Mouse (Mus musculus): Measurements from ENCODE around the gene Dnmt3c. TPM values are rescaled to one million over a fixed set of nuclear protein-coding genes. Genes with fewer than 3 reads are reported as not detected.
"Not testable (repeated sequence)": the region's sequence is repeated elsewhere in the genome, so short reads cannot be mapped to it uniquely, and the experiment has no call there.

The Dnmt3c gene
- polyA plus RNA-seq, 1 experiment from 2014 or later: 0.10 TPM

GRCm38 (mm10) chr2:153670111-153670510 is 26.3 kb upstream of the Dnmt3c start:
- WGBS: 34% methylated on average over 5 of the region's 5 CpGs
- no peak overlapping the region for H3K4me3 ChIP-seq (ENCODE audit: low read length)
- no peak for ATAC-seq (ENCODE audit: low read depth)
- 0 out of 2 replicates have a peak, but pooled peaks cover 2% of the 10 kb centered on the region for H3K36me3 ChIP-seq (ENCODE audit: control insufficient read depth, insufficient read depth, low read length)
- H3K4me2 ChIP-seq (ENCODE audit: low read depth, low read length): no peak overlapping the region
- H3K27ac ChIP-seq (ENCODE audit: low read length): no peak overlapping the region
- no peaks in the 10 kb centered on the region for H3K9me3 ChIP-seq (ENCODE audit: control insufficient read depth, low read length)
- H3K4me1 ChIP-seq (replicated peaks; ENCODE audit: control insufficient read depth, insufficient read depth, low read length): no peaks in the 10 kb centered on the region
- H3K9ac ChIP-seq (ENCODE audit: low read length): no peak overlapping the region
- H3K27me3 ChIP-seq (ENCODE audit: control insufficient read depth, insufficient read depth, low read depth, low read length): no peaks in the 10 kb centered on the region

- H3K9ac ChIP-seq (ENCODE audit: low read length): no peak overlapping the region
- H3K36me3 ChIP-seq (ENCODE audit: control insufficient read depth, insufficient read depth, low read length): peaks cover 2% of the 10 kb centered on the region; the same call in 1 of the 2 replicates
- H3K9me3 ChIP-seq (ENCODE audit: control insufficient read depth, low read length): no peaks in the 10 kb centered on the region
- no peaks in the 10 kb centered on the region for H3K4me1 ChIP-seq (replicated peaks; ENCODE audit: control insufficient read depth, insufficient read depth, low read length)
- H3K27ac ChIP-seq (ENCODE audit: low read length): no peak overlapping the region
- 81% methylated on average over 2 of the region's 2 CpGs for WGBS
- no peak overlapping the region for H3K4me2 ChIP-seq (ENCODE audit: low read depth, low read length)
- ATAC-seq (ENCODE audit: low read depth): no peak
- no peaks in the 10 kb centered on the region for H3K27me3 ChIP-seq (ENCODE audit: control insufficient read depth, insufficient read depth, low read depth, low read length)
- no peak overlapping the region for H3K4me3 ChIP-seq (ENCODE audit: low read length)
Observed at GRCm38 (mm10) chr2:153672619-153673018, 23.8 kb upstream of the Dnmt3c start.

- H3K9me3 ChIP-seq (ENCODE audit: control insufficient read depth, low read length); H3K4me1 ChIP-seq (replicated peaks; ENCODE audit: control insufficient read depth, insufficient read depth, low read length); H3K4me2 ChIP-seq (ENCODE audit: low read depth, low read length); H3K27me3 ChIP-seq (ENCODE audit: control insufficient read depth, insufficient read depth, low read depth, low read length); H3K4me3 ChIP-seq (ENCODE audit: low read length); H3K9ac ChIP-seq (ENCODE audit: low read length); H3K27ac ChIP-seq (ENCODE audit: low read length); H3K36me3 ChIP-seq (ENCODE audit: control insufficient read depth, insufficient read depth, low read length); ATAC-seq (ENCODE audit: low read depth): not testable (repeated sequence)
- WGBS: 36% methylated on average over 1 of the region's 1 CpGs
Observed at GRCm38 (mm10) chr2:153675364-153675763, 21.1 kb upstream of the Dnmt3c start.

- no peak for ATAC-seq (ENCODE audit: low read depth)
- no peak overlapping the region for H3K9ac ChIP-seq (ENCODE audit: low read length)
- no peak overlapping the region for H3K27ac ChIP-seq (ENCODE audit: low read length)
- no peaks in the 10 kb centered on the region for H3K4me1 ChIP-seq (replicated peaks; ENCODE audit: control insufficient read depth, insufficient read depth, low read length)
- 91% methylated on average over 6 of the region's 6 CpGs for WGBS
- H3K4me2 ChIP-seq (ENCODE audit: low read depth, low read length): no peak overlapping the region
- no peaks in the 10 kb centered on the region for H3K9me3 ChIP-seq (ENCODE audit: control insufficient read depth, low read length)
- peaks cover 6% of the 10 kb centered on the region; the same call in 1 of the 2 replicates for H3K36me3 ChIP-seq (ENCODE audit: control insufficient read depth, insufficient read depth, low read length)
- no peak overlapping the region for H3K4me3 ChIP-seq (ENCODE audit: low read length)
- H3K27me3 ChIP-seq (ENCODE audit: control insufficient read depth, insufficient read depth, low read depth, low read length): no peaks in the 10 kb centered on the region
Observed at GRCm38 (mm10) chr2:153676944-153677343, 19.5 kb upstream of the Dnmt3c start.

GRCm38 (mm10) chr2:153677550-153677949 is 18.9 kb upstream of the Dnmt3c start:
- WGBS: 80% methylated on average over 7 of the region's 7 CpGs
- Histone ChIP-seq H3K4me1 (replicated peaks; ENCODE audit: control insufficient read depth, insufficient read depth, low read length) (no peaks in the 10 kb centered on the region), H3K9ac (ENCODE audit: low read length) (no peak overlapping the region), H3K4me2 (ENCODE audit: low read depth, low read length) (no peak overlapping the region), H3K4me3 (ENCODE audit: low read length) (no peak overlapping the region), H3K36me3 (ENCODE audit: control insufficient read depth, insufficient read depth, low read length) (peaks cover 6% of the 10 kb centered on the region; the same call in 1 of the 2 replicates), H3K27ac (ENCODE audit: low read length) (no peak overlapping the region), H3K9me3 (ENCODE audit: control insufficient read depth, low read length) (no peaks in the 10 kb centered on the region), H3K27me3 (ENCODE audit: control insufficient read depth, insufficient read depth, low read depth, low read length) (no peaks in the 10 kb centered on the region)
- ATAC-seq (ENCODE audit: low read depth): no peak

- Histone ChIP-seq H3K4me1 (replicated peaks; ENCODE audit: control insufficient read depth, insufficient read depth, low read length) (no peaks in the 10 kb centered on the region), H3K9me3 (ENCODE audit: control insufficient read depth, low read length) (no peaks in the 10 kb centered on the region), H3K36me3 (ENCODE audit: control insufficient read depth, insufficient read depth, low read length) (peaks cover 6% of the 10 kb centered on the region; the same call in 1 of the 2 replicates), H3K27me3 (ENCODE audit: control insufficient read depth, insufficient read depth, low read depth, low read length) (no peaks in the 10 kb centered on the region), H3K9ac (ENCODE audit: low read length) (no peak overlapping the region), H3K4me3 (ENCODE audit: low read length) (no peak overlapping the region), H3K4me2 (ENCODE audit: low read depth, low read length) (no peak overlapping the region), H3K27ac (ENCODE audit: low read length) (no peak overlapping the region)
- no peak for ATAC-seq (ENCODE audit: low read depth)
- 86% methylated on average over 1 of the region's 1 CpGs for WGBS
Observed at GRCm38 (mm10) chr2:153679959-153680358, 16.5 kb upstream of the Dnmt3c start.

- H3K9me3 ChIP-seq (ENCODE audit: control insufficient read depth, low read length); ATAC-seq (ENCODE audit: low read depth); H3K36me3 ChIP-seq (ENCODE audit: control insufficient read depth, insufficient read depth, low read length); H3K4me3 ChIP-seq (ENCODE audit: low read length); H3K27ac ChIP-seq (ENCODE audit: low read length); H3K4me2 ChIP-seq (ENCODE audit: low read depth, low read length); H3K4me1 ChIP-seq (replicated peaks; ENCODE audit: control insufficient read depth, insufficient read depth, low read length); H3K27me3 ChIP-seq (ENCODE audit: control insufficient read depth, insufficient read depth, low read depth, low read length); H3K9ac ChIP-seq (ENCODE audit: low read length): not testable (repeated sequence)
- WGBS: 63% methylated on average over 5 of the region's 7 CpGs
Observed at GRCm38 (mm10) chr2:153693413-153693812, 3.0 kb upstream of the Dnmt3c start.

GRCm38 (mm10) chr2:153694462-153695085 is 1.9 kb upstream of the Dnmt3c start:
- WGBS: 63% methylated on average over 19 of the region's 19 CpGs
- no peak overlapping the region for H3K4me2 ChIP-seq (ENCODE audit: low read depth, low read length)
- no peak for ATAC-seq (ENCODE audit: low read depth)

GRCm38 (mm10) chr2:153703389-153703788 is 6.9 kb downstream of the Dnmt3c start:
- Histone ChIP-seq H3K9me3 (ENCODE audit: control insufficient read depth, low read length) (no peaks in the 10 kb centered on the region), H3K4me1 (replicated peaks; ENCODE audit: control insufficient read depth, insufficient read depth, low read length) (no peaks in the 10 kb centered on the region), H3K27ac (ENCODE audit: low read length) (no peak overlapping the region), H3K4me3 (ENCODE audit: low read length) (no peak overlapping the region), H3K27me3 (ENCODE audit: control insufficient read depth, insufficient read depth, low read depth, low read length) (no peaks in the 10 kb centered on the region), H3K4me2 (ENCODE audit: low read depth, low read length) (no peak overlapping the region), H3K36me3 (ENCODE audit: control insufficient read depth, insufficient read depth, low read length) (no peaks in the 10 kb centered on the region), H3K9ac (ENCODE audit: low read length) (no peak overlapping the region)
- no peak for ATAC-seq (ENCODE audit: low read depth)
- WGBS: 40% methylated on average over 6 of the region's 6 CpGs

More at GRCm38 (mm10) chr2:153694462-153695085, 1.9 kb upstream of the Dnmt3c start:
- no peaks in the 10 kb centered on the region for H3K36me3 ChIP-seq (ENCODE audit: control insufficient read depth, insufficient read depth, low read length)
- H3K9me3 ChIP-seq (ENCODE audit: control insufficient read depth, low read length): no peaks in the 10 kb centered on the region
- H3K4me1 ChIP-seq (replicated peaks; ENCODE audit: control insufficient read depth, insufficient read depth, low read length): no peaks in the 10 kb centered on the region
- H3K4me3 ChIP-seq (ENCODE audit: low read length): no peak overlapping the region
- H3K27ac ChIP-seq (ENCODE audit: low read length): no peak overlapping the region
- H3K9ac ChIP-seq (ENCODE audit: low read length): no peak overlapping the region
- H3K27me3 ChIP-seq (ENCODE audit: control insufficient read depth, insufficient read depth, low read depth, low read length): no peaks in the 10 kb centered on the region
